Mouse (Mus musculus): Measurements from ENCODE around the gene Twistnb. TPM values are rescaled to one million over a fixed set of nuclear protein-coding genes. Genes with fewer than 3 reads are reported as not detected.
A peak's percentile ranks its signal among the peaks of the same experiment; 100 is the strongest.

The Twistnb gene
- polyA plus RNA-seq, 1 experiment from 2014 or later: 51.4 TPM

DNA sequence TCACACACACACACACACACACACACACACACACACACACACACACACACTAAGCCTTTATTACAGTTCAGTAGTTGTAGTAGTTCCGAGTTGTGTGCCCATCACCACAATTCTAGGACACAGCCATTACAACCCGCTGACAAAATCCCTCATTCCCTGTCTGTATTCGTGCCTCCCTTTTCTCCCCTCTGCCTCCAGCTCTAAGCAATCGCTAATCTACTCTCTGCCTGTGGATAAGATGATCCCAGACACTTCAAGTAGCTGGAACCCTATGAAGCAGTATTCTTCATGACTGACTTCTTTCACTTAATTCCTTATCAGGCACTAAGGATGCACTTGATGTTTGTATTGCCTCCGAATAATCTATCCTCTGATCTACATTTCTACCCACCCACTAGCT lies 24.4 kb upstream of the Twistnb start:
- no peak for TF ChIP-seq CTCF (IDR thresholded peaks at IDR 0.05; ENCODE audit: low read depth)
- 67% methylated on average over 5 of the region's 5 CpGs for WGBS
- Histone ChIP-seq H3K4me1 (replicated peaks; ENCODE audit: control insufficient read depth, insufficient read depth, low read length) (no peaks in the 10 kb centered on the region), H3K9me3 (ENCODE audit: control insufficient read depth) (no peaks in the 10 kb centered on the region), H3K36me3 (ENCODE audit: control insufficient read depth, insufficient read depth) (no peaks in the 10 kb centered on the region), H3K4me3 (ENCODE audit: low read depth, low read length) (no peak overlapping the region), H3K27me3 (replicated peaks; ENCODE audit: control insufficient read depth, insufficient read depth, low read length) (no peaks in the 10 kb centered on the region), H3K9ac (ENCODE audit: low read depth, low read length) (no peak overlapping the region), H3K27ac (ENCODE audit: low read depth, low read length) (no peak overlapping the region), H3K4me2 (replicated peaks; ENCODE audit: low read depth) (no peak overlapping the region)
- ATAC-seq: no peak

DNA sequence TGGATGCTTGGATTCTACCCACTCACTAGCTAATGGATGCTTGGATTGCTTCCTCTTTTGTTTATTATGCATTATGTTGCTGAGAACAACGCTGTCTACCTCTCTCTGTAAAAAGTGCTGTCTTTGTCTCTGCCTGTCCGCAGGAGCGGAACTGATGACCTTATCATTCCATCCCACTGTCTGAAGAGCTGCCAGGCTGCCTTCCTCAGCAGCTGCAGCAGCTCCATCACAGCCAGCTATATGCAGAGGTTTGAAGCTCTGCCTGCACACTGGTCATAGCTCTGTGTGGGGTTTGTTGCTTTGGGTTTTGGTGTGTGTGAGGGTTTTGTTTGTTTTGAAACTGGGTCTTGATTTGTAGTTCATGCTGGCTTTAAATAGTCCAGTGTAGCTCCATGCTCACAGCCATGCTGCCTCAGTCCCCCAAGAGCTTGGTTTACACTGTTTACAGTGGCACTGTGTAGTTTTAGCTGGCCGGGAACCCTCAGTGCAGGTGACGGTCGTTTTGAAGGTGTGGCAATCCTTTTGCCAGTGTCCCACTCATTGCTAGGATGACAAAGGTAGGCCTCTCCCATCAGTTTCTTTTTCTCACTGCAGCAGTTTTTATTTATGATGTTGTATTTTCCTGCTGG lies 23.9 kb upstream of the Twistnb start:
- H3K27ac ChIP-seq (ENCODE audit: low read depth, low read length): no peak overlapping the region
- H3K4me3 ChIP-seq (ENCODE audit: low read depth, low read length): no peak overlapping the region
- 49% methylated on average over 6 of the region's 6 CpGs for WGBS
- H3K4me1 ChIP-seq (replicated peaks; ENCODE audit: control insufficient read depth, insufficient read depth, low read length): no peaks in the 10 kb centered on the region
- no peak overlapping the region for H3K9ac ChIP-seq (ENCODE audit: low read depth, low read length)
- no peaks in the 10 kb centered on the region for H3K27me3 ChIP-seq (replicated peaks; ENCODE audit: control insufficient read depth, insufficient read depth, low read length)
- H3K9me3 ChIP-seq (ENCODE audit: control insufficient read depth): no peaks in the 10 kb centered on the region
- H3K36me3 ChIP-seq (ENCODE audit: control insufficient read depth, insufficient read depth): no peaks in the 10 kb centered on the region
- ATAC-seq: no peak
- no peak for TF ChIP-seq CTCF (IDR thresholded peaks at IDR 0.05; ENCODE audit: low read depth)
- no peak overlapping the region for H3K4me2 ChIP-seq (replicated peaks; ENCODE audit: low read depth)

DNA sequence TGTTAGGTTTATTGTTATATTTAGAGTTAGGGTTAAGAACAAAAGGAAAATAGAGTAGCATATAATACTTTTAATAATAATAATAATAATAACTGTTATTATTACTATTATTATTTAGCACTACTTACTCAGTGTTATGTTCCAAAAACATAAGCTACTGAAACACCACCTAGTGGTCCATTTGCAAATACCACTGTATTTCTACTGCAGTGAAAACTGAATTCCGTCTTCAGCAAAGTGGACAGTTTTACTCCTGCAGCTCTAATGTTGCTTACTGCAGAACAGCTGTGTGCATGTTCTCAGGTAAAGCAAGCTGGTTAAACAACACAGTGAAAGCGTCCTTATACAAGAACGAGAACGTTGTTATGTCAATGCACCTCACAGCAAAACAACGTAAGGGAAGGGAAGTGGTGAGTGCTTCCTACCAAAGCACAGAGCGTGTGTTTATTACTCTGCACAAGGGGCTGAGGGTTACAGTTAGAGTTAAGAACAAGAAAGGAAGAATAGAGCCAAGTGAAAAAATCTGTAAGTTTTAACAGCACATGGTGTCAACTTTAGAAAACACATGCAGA lies 17.8 kb upstream of the Twistnb start:
- TF ChIP-seq CTCF (IDR thresholded peaks at IDR 0.05; ENCODE audit: low read depth): peak; percentile 57
- 45% methylated on average over 6 of the region's 6 CpGs for WGBS
- Histone ChIP-seq H3K4me1 (replicated peaks; ENCODE audit: control insufficient read depth, insufficient read depth, low read length) (no peaks in the 10 kb centered on the region), H3K27me3 (replicated peaks; ENCODE audit: control insufficient read depth, insufficient read depth, low read length) (no peaks in the 10 kb centered on the region), H3K4me2 (replicated peaks; ENCODE audit: low read depth) (no peak overlapping the region), H3K4me3 (ENCODE audit: low read depth, low read length) (no peak overlapping the region), H3K27ac (ENCODE audit: low read depth, low read length) (no peak overlapping the region), H3K9me3 (ENCODE audit: control insufficient read depth) (no peaks in the 10 kb centered on the region), H3K9ac (ENCODE audit: low read depth, low read length) (no peak overlapping the region), H3K36me3 (ENCODE audit: control insufficient read depth, insufficient read depth) (no peaks in the 10 kb centered on the region)
- no peak for ATAC-seq

DNA sequence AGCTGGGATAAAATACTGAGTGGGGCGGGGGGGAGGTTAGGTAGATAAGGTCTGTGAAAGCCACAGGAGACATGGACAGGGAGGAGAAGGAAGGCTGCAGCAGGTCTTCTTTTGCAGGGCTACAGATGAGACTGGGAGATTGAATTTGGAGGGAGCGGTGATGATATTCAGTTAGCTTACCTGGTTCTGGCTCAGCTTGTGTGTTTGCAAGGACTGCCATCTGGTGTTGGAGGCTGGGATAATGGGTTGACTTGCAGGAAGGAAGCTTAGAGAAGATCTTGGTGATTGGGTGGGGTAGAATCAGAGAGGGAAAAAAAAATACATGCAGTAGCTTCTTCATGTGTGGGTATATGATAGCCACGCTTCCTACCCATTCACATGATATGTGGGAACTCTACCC lies 5.1 kb upstream of the Twistnb start:
- Histone ChIP-seq H3K4me2 (replicated peaks; ENCODE audit: low read depth) (no peak overlapping the region), H3K27me3 (replicated peaks; ENCODE audit: control insufficient read depth, insufficient read depth, low read length) (0 out of 2 replicates have a peak, but pooled peaks cover 3% of the 10 kb centered on the region), H3K4me3 (ENCODE audit: low read depth, low read length) (no peak overlapping the region), H3K27ac (ENCODE audit: low read depth, low read length) (no peak overlapping the region), H3K9me3 (ENCODE audit: control insufficient read depth) (no peaks in the 10 kb centered on the region), H3K9ac (ENCODE audit: low read depth, low read length) (no peak overlapping the region), H3K4me1 (replicated peaks; ENCODE audit: control insufficient read depth, insufficient read depth, low read length) (no peaks in the 10 kb centered on the region), H3K36me3 (ENCODE audit: control insufficient read depth, insufficient read depth) (no peaks in the 10 kb centered on the region)
- no peak for ATAC-seq
- TF ChIP-seq CTCF (IDR thresholded peaks at IDR 0.05; ENCODE audit: low read depth): peak; percentile 79
- 38% methylated on average over 3 of the region's 3 CpGs for WGBS

DNA sequence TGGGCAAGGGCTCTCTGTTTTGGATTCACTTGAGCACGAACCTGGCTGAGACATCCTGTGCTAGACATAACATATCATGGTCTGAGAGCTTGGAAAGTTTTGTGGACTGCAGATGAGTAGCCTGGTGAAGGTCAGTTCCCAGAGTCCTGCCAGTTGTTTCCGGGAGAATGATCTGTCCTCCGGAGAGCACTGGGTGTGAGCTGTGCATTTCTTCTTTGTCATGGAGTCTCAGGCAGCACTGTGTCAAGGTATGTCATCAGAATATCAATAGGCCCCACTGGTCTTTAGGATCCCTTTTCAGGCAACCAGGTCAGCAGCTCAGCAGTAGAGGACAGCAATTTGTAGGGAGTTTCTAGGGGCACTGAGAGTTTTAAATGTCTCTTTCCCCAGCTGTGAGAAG lies 2.1 kb upstream of the Twistnb start:
- no peak for ATAC-seq

DNA sequence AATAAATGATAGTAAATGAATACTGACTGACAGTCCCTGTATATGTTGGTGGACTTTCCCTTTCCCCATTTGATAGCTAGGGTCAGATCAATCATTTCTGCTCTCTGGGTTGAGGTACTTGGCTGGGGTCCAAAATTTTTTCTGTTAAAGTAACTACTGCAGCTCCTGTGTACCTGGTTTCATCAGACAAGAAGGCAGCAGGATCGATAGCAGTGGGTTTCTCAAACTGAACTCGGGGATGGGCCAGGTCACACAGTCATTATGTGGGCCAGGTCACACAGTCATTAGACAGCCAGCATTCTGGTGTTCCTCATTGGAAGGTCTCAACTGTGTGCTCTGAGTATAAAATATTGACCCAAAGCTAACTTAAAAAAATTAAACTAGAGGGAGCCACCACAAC lies 1.7 kb upstream of the Twistnb start:
- H3K9ac ChIP-seq (ENCODE audit: low read depth, low read length): no peak overlapping the region
- no peak for ATAC-seq
- H3K4me2 ChIP-seq (replicated peaks; ENCODE audit: low read depth): no peak overlapping the region
- no peak overlapping the region for H3K27ac ChIP-seq (ENCODE audit: low read depth, low read length)
- H3K27me3 ChIP-seq (replicated peaks; ENCODE audit: control insufficient read depth, insufficient read depth, low read length): 0 out of 2 replicates have a peak, but pooled peaks cover 3% of the 10 kb centered on the region
- WGBS: 62% methylated on average over 2 of the region's 2 CpGs
- H3K4me3 ChIP-seq (ENCODE audit: low read depth, low read length): no peak overlapping the region
- no peak for TF ChIP-seq CTCF (IDR thresholded peaks at IDR 0.05; ENCODE audit: low read depth)
- no peaks in the 10 kb centered on the region for H3K36me3 ChIP-seq (ENCODE audit: control insufficient read depth, insufficient read depth)
- H3K9me3 ChIP-seq (ENCODE audit: control insufficient read depth): no peaks in the 10 kb centered on the region
- H3K4me1 ChIP-seq (replicated peaks; ENCODE audit: control insufficient read depth, insufficient read depth, low read length): 0 out of 2 replicates have a peak, but pooled peaks cover 4% of the 10 kb centered on the region

More for the DNA sequence above, 2.1 kb upstream of the Twistnb start:
- Histone ChIP-seq H3K9me3 (ENCODE audit: control insufficient read depth) (no peaks in the 10 kb centered on the region), H3K4me3 (ENCODE audit: low read depth, low read length) (no peak overlapping the region), H3K4me2 (replicated peaks; ENCODE audit: low read depth) (no peak overlapping the region), H3K36me3 (ENCODE audit: control insufficient read depth, insufficient read depth) (no peaks in the 10 kb centered on the region), H3K9ac (ENCODE audit: low read depth, low read length) (no peak overlapping the region), H3K27me3 (replicated peaks; ENCODE audit: control insufficient read depth, insufficient read depth, low read length) (0 out of 2 replicates have a peak, but pooled peaks cover 3% of the 10 kb centered on the region), H3K27ac (ENCODE audit: low read depth, low read length) (no peak overlapping the region), H3K4me1 (replicated peaks; ENCODE audit: control insufficient read depth, insufficient read depth, low read length) (0 out of 2 replicates have a peak, but pooled peaks cover 2% of the 10 kb centered on the region)
- WGBS: 40% methylated on average over 3 of the region's 3 CpGs
- no peak for TF ChIP-seq CTCF (IDR thresholded peaks at IDR 0.05; ENCODE audit: low read depth)

Data from intestine, postnatal 0 days (tissue).